Mouse (Mus musculus) cerebellum, adult (tissue): ENCODE results near the gene Olfr520.
"Not testable (repeated sequence)": the region's sequence is repeated elsewhere in the genome, so short reads cannot be mapped to it uniquely, and the experiment has no call there.

Source experiments
- ATAC-seq: cut with Nextera tagmentation; 2 replicates; pipeline ENCODE4 v1.9.2; 2017; ENCODE audit warnings: mild to moderate bottlenecking, moderate library complexity, mixed read lengths; ENCODE audit not compliant: insufficient number of reproducible peaks, low FRiP score, low TSS enrichment

The Olfr520 gene

GRCm38 (mm10) chr7:99710476-99710875, 19.6 kb upstream of the Olfr520 start:
- 0 out of 2 replicates have a peak, but pooled peaks have one; percentile 41 for ATAC-seq

GRCm38 (mm10) chr7:99711166-99711565, 18.9 kb upstream of the Olfr520 start, which contains the start of gene Slco2b1:
Gene Slco2b1, minus strand, starts transcription at chr7:99711340.
- no peak for ATAC-seq

GRCm38 (mm10) chr7:99712431-99712830, 17.6 kb upstream of the Olfr520 start:
- ATAC-seq = no peak

DNA sequence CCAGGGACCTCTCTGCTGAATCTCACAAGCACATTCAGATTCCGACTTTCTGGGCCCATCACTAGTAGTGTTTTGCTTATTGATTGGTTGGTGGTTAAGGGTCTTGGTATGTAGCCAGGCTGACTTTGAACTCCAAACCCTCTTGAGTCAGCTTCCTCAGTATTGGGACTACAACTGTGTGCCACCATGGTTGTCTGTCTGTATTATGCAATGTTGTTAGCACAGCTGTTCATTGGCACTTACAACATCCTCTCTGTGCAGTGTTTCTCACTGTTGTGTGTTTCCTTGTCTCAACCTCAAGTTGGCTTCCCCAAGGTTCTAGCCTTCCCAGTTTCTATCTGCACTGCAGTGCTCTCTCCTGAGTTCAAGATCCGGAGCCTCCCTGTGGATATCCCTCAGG, 13.5 kb upstream of the Olfr520 start:
- no peak for ATAC-seq

- no peak for ATAC-seq
Measured at GRCm38 (mm10) chr7:99734612-99735011, 4.5 kb downstream of the Olfr520 start.

GRCm38 (mm10) chr7:99735491-99735890, 5.4 kb downstream of the Olfr520 start:
- ATAC-seq = not testable (repeated sequence)

DNA sequence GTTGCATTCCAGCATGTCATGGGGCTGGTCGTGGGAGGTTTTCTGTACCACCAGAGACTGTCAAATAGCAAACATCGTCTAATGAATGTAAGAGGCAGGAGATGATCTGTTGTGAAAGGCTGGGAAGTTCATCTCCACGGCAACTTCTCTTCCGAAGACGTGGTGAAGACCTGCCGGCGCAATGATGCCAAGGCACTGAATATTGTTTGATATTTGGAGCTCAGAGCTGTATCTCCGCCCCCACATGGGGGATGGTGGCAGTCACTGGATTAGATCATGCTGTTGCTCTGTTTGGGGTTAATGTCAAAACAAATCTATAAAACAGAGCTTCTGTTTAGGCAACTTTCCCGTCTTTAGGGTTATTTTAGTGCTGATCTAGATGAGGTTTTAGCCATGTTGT, 9.2 kb downstream of the Olfr520 start:
- no peak for ATAC-seq

DNA sequence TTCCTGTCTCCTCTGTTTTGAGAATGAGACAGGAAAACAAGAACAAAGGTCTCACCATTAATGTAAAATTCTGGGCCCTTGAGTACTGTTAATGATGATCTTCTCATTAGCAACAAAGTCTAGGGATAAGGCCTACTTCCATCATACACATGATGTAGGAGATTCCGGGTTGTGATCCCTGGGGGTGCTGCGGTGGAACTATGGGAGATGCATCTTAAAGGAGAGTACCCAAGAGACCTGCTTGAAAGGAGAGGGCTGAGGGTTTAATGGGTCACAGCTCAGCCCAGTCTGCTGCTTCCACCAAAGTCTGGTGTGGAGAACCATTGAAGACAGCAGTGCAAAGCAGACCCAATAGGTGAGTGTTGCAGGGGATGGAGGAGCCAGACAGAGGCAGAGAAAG, 33.1 kb downstream of the Olfr520 start, which contains the start of gene Olfr521:
Gene Olfr521, plus strand, starts transcription at position 301 of the 400 bp plus-strand sequence.
- no peak for ATAC-seq

- ATAC-seq = no peak
Measured at GRCm38 (mm10) chr7:99781385-99781784, 51.3 kb downstream of the Olfr520 start.

GRCm38 (mm10) chr7:99781916-99782315, 51.8 kb downstream of the Olfr520 start:
- ATAC-seq = no peak

DNA sequence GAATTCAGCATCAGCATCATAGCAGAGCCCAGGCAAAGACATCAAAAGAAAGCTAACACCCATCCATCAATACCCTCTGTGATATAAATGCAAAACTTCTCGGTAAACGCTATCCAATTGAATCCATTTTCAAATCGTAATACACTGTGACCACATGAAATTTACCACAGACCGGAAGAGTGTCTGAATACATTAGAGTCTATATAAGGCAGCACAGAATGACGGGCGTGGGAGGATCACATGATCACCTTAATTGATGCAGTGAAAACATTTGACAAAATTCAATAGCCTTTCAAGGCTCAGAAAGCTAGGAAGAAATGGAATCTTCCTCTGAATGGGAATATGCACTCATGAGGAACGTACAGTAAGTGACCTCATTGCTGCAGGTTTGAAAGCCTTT, 53.3 kb downstream of the Olfr520 start:
- no peak for ATAC-seq

DNA sequence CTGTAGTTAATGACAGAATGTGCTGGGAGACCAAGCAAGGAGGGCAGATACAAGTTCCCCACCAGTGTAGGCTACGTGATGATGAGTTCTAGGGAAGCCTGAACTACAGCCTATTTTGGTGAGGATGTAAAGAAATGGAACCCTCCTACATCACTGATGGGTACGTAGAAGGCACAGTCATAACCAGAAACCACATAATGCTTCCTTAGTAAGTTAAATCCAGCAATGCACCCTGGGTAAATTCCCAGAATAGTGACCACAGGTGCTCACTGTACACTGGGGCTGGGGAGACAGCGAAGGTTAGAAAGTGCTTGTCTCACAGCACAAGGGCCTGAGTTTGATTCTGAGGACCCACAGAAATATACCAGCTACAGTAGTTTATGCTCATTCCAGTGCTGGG, 55.5 kb downstream of the Olfr520 start:
- no peak for ATAC-seq
